Mouse (Mus musculus) neural tube, embryonic 15.5 days (tissue): ENCODE data around the gene Rprd2. TPM values are rescaled to one million over a fixed set of nuclear protein-coding genes. Genes with fewer than 3 reads are reported as not detected.
"Not testable (repeated sequence)": the region's sequence is repeated elsewhere in the genome, so short reads cannot be mapped to it uniquely, and the experiment has no call there.

ENCODE experiments used
- ATAC-seq: fragments of 200-750 bp; cut with Nextera tagmentation; 2 replicates; pipeline ENCODE4 v1.8.0; 2017; ENCODE audit warnings: mild to moderate bottlenecking, moderate TSS enrichment, moderate library complexity; ENCODE audit not compliant: low FRiP score
- H3K27ac ChIP-seq: fragments of 300-500 bp; sonication (generic); replicated peaks from 2 replicates; pipeline ENCODE4 v1.5.1; 2015; ENCODE audit warnings: mild to moderate bottlenecking, inconsistent platforms
- H3K27me3 ChIP-seq: fragments of 300-500 bp; sonication (generic); replicated peaks from 2 replicates; pipeline ENCODE4 v1.6.1; 2015; ENCODE audit warnings: inconsistent platforms
- H3K36me3 ChIP-seq: fragments of 300-500 bp; sonication (generic); 2 replicates; pipeline ENCODE4 v1.6.1; 2015; ENCODE audit warnings: inconsistent platforms
- H3K4me1 ChIP-seq: fragments of 300-500 bp; sonication (generic); 2 replicates; pipeline ENCODE4 v1.6.1; 2015; ENCODE audit warnings: inconsistent platforms
- H3K4me2 ChIP-seq: fragments of 300-500 bp; sonication (generic); 2 replicates; pipeline ENCODE4 v1.6.1; 2015; ENCODE audit warnings: inconsistent platforms, mild to moderate bottlenecking, moderate library complexity
- H3K4me3 ChIP-seq: fragments of 300-500 bp; sonication (generic); replicated peaks from 2 replicates; pipeline ENCODE4 v1.5.1; 2015; ENCODE audit warnings: mild to moderate bottlenecking, inconsistent platforms
- H3K9ac ChIP-seq: fragments of 300-500 bp; sonication (generic); replicated peaks from 2 replicates; pipeline ENCODE4 v1.6.1; 2015; ENCODE audit warnings: mild to moderate bottlenecking, inconsistent platforms
- H3K9me3 ChIP-seq: fragments of 300-500 bp; sonication (generic); replicated peaks from 2 replicates; pipeline ENCODE4 v1.6.1; 2016; ENCODE audit warnings: inconsistent platforms
- WGBS: fragments of 180-500 bp; shearing (Covaris S2); methylation state at CpG from one replicate; pipeline ENCODE4 v1.1.7; 2015; ENCODE audit warnings: mixed read lengths; 5-methylcytosine and 5-hydroxymethylcytosine counted together
- polyA plus RNA-seq: library from polyadenylated mRNA; unstranded; fragments of >200 nt; fragmentation: Nextera tagmentation; extraction: Ambion mirVana; gene quantifications from 2 replicates; pipeline ENCODE4 v1.2.1, GENCODE M21; 2015

The Rprd2 gene
- polyA plus RNA-seq, 1 experiment from 2014 or later: 22.3 TPM

DNA sequence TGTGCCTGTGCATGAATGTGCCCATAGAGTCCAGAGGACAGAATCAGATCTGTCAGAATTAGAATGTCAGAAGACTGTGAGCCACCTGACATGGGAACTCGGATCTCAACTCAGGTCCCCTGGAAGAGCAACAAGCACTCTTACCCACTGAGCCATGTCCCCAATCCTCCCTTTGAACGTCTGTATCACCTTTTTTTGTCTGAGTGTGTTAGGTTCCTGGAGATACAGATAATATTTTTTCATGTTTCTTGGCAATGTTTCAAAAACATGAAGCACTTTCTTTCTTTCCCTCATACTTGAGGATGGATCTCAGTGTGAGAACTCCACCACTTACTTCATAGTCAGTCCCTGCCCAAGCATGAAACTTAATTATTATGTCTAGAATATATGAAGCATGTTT, 10.3 kb downstream of the Rprd2 start:
- H3K4me3 ChIP-seq: no peak overlapping the region
- H3K36me3 ChIP-seq: peaks cover 13% of the 10 kb centered on the region
- ATAC-seq: no peak

DNA sequence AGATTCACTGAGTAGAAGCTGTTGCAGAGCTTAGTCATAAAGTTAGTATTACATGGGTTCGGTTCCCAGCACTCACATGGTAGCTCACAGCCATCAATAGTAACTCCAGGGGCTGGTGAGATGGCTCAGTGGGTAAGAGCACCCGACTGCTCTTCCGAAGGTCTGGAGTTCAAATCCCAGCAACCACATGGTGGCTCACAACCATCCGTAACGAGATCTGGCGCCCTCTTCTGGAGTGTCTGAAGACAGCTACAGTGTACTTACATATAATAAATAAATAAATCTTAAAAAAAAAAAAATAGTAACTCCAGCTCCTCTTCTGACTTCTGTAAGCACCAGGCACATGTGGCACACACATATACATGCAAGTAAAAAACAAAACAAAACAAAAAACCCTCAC, 11.0 kb downstream of the Rprd2 start:
- H3K27ac ChIP-seq, H3K4me2 ChIP-seq, H3K9ac ChIP-seq, H3K27me3 ChIP-seq, H3K9me3 ChIP-seq, ATAC-seq, H3K4me1 ChIP-seq, H3K4me3 ChIP-seq: not testable (repeated sequence)
- 92% methylated on average over 6 of the region's 6 CpGs for WGBS
- peaks cover 13% of the 10 kb centered on the region for H3K36me3 ChIP-seq

More for the DNA sequence above, 10.3 kb downstream of the Rprd2 start:
- Histone ChIP-seq H3K27ac (no peak overlapping the region), H3K9ac (no peak overlapping the region), H3K4me2 (no peak overlapping the region), H3K27me3 (no peaks in the 10 kb centered on the region), H3K9me3 (no peaks in the 10 kb centered on the region), H3K4me1 (0 out of 2 replicates have a peak, but pooled peaks cover 5% of the 10 kb centered on the region)
- WGBS: 74% methylated on average over 2 of the region's 2 CpGs

- H3K9ac ChIP-seq: no peak overlapping the region
- H3K4me1 ChIP-seq: 0 out of 2 replicates have a peak, but pooled peaks cover 5% of the 10 kb centered on the region
- H3K9me3 ChIP-seq: no peaks in the 10 kb centered on the region
- ATAC-seq: no peak
- H3K36me3 ChIP-seq: peaks cover 13% of the 10 kb centered on the region
- H3K27me3 ChIP-seq: no peaks in the 10 kb centered on the region
- H3K27ac ChIP-seq: no peak overlapping the region
- H3K4me3 ChIP-seq: no peak overlapping the region
- whole genome bisulfite sequencing: 91% methylated on average over 1 of the region's 1 CpGs
- H3K4me2 ChIP-seq: no peak overlapping the region
These were observed 12.0 kb downstream of the Rprd2 start for GRCm38 (mm10) chr3:95806677-95807076.

DNA sequence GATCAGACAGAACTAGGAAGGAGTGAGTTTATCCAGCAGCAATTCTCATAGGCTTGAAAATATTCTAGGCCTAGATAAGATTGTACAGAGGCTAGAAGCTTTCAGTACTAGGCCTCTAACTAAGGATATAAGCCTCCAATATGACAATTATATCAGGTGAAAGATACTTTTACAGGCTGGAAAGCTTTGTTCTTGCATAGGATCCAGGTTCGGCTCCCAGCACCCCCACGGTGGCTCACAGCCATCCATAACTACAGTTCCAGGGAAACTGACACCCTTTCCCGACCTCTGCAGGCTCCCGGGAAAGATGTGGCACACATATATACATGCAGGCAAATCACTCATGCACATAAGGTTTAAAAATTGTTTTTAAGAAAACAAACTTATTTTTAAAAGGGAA, 14.8 kb downstream of the Rprd2 start:
- Histone ChIP-seq H3K4me1 (0 out of 2 replicates have a peak, but pooled peaks cover 5% of the 10 kb centered on the region), H3K27me3 (no peaks in the 10 kb centered on the region), H3K9me3 (no peaks in the 10 kb centered on the region), H3K4me2 (no peak overlapping the region), H3K9ac (no peak overlapping the region), H3K36me3 (peaks cover 13% of the 10 kb centered on the region; the same call in 1 of the 2 replicates), H3K27ac (no peak overlapping the region), H3K4me3 (no peak overlapping the region)
- ATAC-seq: no peak
- 97% methylated on average over 4 of the region's 4 CpGs for WGBS

- Histone ChIP-seq H3K27ac (no peak overlapping the region), H3K27me3 (no peaks in the 10 kb centered on the region), H3K4me3 (no peak overlapping the region), H3K4me1 (0 out of 2 replicates have a peak, but pooled peaks cover 2% of the 10 kb centered on the region), H3K36me3 (no peaks in the 10 kb centered on the region; the same call in 1 of the 2 replicates), H3K9me3 (no peaks in the 10 kb centered on the region), H3K4me2 (no peak overlapping the region), H3K9ac (no peak overlapping the region)
- 88% methylated on average over 4 of the region's 4 CpGs for WGBS
- ATAC-seq: no peak
These were observed 19.9 kb downstream of the Rprd2 start for GRCm38 (mm10) chr3:95798756-95799155.

DNA sequence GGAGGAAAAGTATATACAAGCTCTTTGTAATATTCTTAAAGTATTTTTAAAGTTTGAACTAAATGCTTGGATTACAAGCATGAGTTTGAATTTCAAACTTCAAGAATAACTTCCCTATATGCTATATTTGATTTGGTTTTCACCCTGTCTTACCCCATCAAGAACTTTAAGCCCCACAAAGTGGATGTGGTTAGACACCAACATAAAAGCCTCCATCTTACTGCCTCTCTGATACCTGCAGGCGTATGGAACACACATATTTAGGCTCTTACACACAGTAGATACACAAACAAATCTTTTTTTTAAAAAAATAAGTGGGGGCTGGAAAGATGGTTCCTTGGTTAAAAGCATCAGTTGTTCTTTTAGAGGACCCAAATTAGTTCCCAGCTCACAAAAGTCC, 24.4 kb downstream of the Rprd2 start:
- Histone ChIP-seq H3K4me2 (no peak overlapping the region), H3K27me3 (no peaks in the 10 kb centered on the region), H3K4me3 (no peak overlapping the region), H3K9me3 (no peaks in the 10 kb centered on the region), H3K36me3 (no peaks in the 10 kb centered on the region), H3K4me1 (0 out of 2 replicates have a peak, but pooled peaks cover 2% of the 10 kb centered on the region), H3K27ac (no peak overlapping the region), H3K9ac (no peak overlapping the region)
- WGBS: 89% methylated on average over 1 of the region's 1 CpGs
- no peak for ATAC-seq

DNA sequence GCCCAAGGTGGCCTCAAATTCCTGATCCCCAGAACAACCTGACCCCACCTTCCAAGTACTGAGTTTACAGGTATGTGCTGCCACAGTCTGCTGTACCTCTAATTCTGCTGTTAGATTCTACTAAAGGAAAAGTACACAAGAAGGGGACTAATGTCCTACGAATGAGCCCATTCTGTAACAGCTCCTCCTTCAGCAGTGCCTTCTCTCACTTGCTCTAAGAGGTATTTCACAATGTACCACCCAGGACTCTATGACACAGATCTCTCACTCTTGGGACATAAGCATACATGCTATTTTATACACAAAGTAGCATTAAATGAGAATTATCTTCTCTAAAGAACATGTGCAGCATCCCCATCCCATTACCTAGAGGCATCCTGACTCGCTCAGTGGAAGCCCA, 25.0 kb downstream of the Rprd2 start:
- ATAC-seq: no peak
- Histone ChIP-seq H3K4me2 (no peak overlapping the region), H3K9me3 (no peaks in the 10 kb centered on the region), H3K4me1 (0 out of 2 replicates have a peak, but pooled peaks cover 2% of the 10 kb centered on the region), H3K27ac (no peak overlapping the region), H3K27me3 (no peaks in the 10 kb centered on the region), H3K9ac (no peak overlapping the region), H3K4me3 (no peak overlapping the region), H3K36me3 (no peaks in the 10 kb centered on the region)
- WGBS: 89% methylated on average over 2 of the region's 2 CpGs

GRCm38 (mm10) chr3:95785501-95785900, 33.2 kb downstream of the Rprd2 start:
- no peak overlapping the region for H3K4me2 ChIP-seq
- no peak overlapping the region for H3K9ac ChIP-seq
- H3K4me3 ChIP-seq: no peak overlapping the region
- WGBS: 93% methylated on average over 4 of the region's 4 CpGs
- H3K36me3 ChIP-seq: peaks cover 55% of the 10 kb centered on the region
- no peaks in the 10 kb centered on the region for H3K9me3 ChIP-seq
- H3K27me3 ChIP-seq: no peaks in the 10 kb centered on the region
- no peak for ATAC-seq
- no peaks in the 10 kb centered on the region for H3K4me1 ChIP-seq
- H3K27ac ChIP-seq: no peak overlapping the region

DNA sequence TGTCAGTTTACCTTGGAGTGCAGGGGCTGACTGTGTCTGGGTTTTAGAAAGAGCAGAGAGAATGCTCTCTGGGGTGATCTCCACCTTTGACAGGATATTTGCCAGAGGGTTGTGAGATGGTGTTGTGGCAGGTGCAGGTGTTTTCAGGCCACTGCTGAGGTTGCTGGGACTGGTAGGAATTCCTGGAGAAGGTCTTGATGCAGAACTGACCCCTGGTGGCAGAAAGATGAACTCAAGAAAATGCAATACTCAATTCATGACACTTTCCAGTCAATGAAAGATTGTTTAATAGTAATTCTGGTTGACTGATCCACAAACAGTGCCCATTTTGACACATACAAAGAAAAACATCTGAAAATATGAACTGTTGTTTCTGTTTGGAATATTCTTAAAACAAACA, 46.7 kb downstream of the Rprd2 start:
- no peaks in the 10 kb centered on the region for H3K4me1 ChIP-seq

DNA sequence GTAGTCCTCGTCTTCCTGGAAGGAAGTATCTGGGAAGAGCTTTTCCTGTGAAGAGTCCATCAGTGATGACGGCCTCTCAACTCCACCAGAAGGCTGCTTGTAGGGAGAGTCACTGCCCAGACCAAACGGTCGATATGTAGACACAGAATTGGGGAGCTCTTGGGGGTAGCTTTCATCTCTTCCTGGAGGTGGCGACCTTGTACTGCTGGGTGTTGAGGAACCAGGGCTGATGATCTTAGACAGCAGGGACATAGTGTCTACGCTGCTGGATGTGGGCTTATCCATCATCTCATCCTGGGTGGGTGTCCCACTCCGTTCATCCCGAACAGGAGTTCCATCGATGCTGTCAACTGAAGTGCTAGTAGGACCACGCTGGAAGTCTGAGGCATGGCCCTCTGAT, 53.1 kb downstream of the Rprd2 start:
- H3K9me3 ChIP-seq: no peaks in the 10 kb centered on the region
- H3K4me2 ChIP-seq: no peak overlapping the region
- H3K4me3 ChIP-seq: no peak overlapping the region
- no peak overlapping the region for H3K9ac ChIP-seq
- H3K36me3 ChIP-seq: peaks cover 60% of the 10 kb centered on the region
- H3K27ac ChIP-seq: no peak overlapping the region
- no peak for ATAC-seq
- WGBS: 94% methylated on average over 10 of the region's 10 CpGs
- H3K27me3 ChIP-seq: no peaks in the 10 kb centered on the region
- no peaks in the 10 kb centered on the region for H3K4me1 ChIP-seq

More for the DNA sequence above, 46.7 kb downstream of the Rprd2 start:
- no peaks in the 10 kb centered on the region for H3K9me3 ChIP-seq
- no peak overlapping the region for H3K4me3 ChIP-seq
- peaks cover 55% of the 10 kb centered on the region for H3K36me3 ChIP-seq
- H3K27ac ChIP-seq: no peak overlapping the region
- H3K9ac ChIP-seq: no peak overlapping the region
- no peak for ATAC-seq
- no peaks in the 10 kb centered on the region for H3K27me3 ChIP-seq
- no peak overlapping the region for H3K4me2 ChIP-seq

GRCm38 (mm10) chr3:95763811-95764210, 54.9 kb downstream of the Rprd2 start:
- 79% methylated on average over 10 of the region's 10 CpGs for WGBS
- Histone ChIP-seq H3K36me3 (peaks cover 52% of the 10 kb centered on the region), H3K27ac (no peak overlapping the region), H3K9ac (no peak overlapping the region), H3K9me3 (no peaks in the 10 kb centered on the region), H3K27me3 (no peaks in the 10 kb centered on the region), H3K4me1 (no peaks in the 10 kb centered on the region), H3K4me3 (no peak overlapping the region), H3K4me2 (no peak overlapping the region)
- no peak for ATAC-seq

DNA sequence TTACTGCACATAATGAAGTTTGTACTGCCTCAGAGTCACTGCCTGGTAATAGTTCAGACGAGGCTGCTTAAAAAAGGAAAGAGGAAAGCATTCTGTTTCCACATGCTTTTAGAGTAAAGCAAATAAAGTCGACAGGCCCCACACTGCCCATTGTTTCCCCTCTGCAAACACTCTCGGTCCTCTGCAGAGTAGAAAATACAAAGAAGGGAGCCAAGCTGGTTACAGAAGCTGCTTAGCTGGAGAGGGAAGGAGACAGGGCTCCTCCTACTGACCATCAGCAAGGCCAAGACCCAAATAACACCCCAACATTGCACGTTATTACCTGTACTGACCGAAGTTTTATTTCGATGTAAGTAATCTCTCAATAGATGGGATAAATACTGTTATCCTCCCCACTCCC, 55.7 kb downstream of the Rprd2 start:
- no peak overlapping the region for H3K27ac ChIP-seq
- no peak overlapping the region for H3K4me3 ChIP-seq
- H3K4me2 ChIP-seq: no peak overlapping the region
- H3K4me1 ChIP-seq: no peaks in the 10 kb centered on the region
- no peaks in the 10 kb centered on the region for H3K27me3 ChIP-seq
- peaks cover 44% of the 10 kb centered on the region for H3K36me3 ChIP-seq
- no peaks in the 10 kb centered on the region for H3K9me3 ChIP-seq
- H3K9ac ChIP-seq: no peak overlapping the region
- WGBS: 51% methylated on average over 6 of the region's 6 CpGs
- ATAC-seq: no peak

DNA sequence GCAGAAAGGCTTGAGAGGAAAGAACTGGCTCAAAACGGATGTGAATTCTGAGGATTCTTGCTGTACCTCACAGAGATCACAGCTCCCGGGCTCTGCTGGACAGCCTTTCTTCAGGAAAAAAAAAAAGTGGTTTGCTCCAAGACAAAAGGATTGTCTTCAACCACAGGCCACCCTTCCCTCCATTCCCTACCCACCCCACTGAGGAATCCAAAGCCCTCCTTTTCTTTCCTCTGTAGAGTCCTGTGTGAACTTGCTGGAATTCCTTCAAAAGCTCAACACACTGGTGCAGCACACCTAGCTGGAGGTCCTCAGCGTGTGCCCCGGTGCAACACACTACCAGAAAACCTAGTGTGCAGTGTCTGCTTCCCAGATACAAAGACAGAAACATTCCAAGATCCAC, 56.9 kb downstream of the Rprd2 start:
- Histone ChIP-seq H3K9me3 (no peaks in the 10 kb centered on the region), H3K4me2 (no peak overlapping the region), H3K27me3 (no peaks in the 10 kb centered on the region), H3K27ac (no peak overlapping the region), H3K4me3 (no peak overlapping the region), H3K4me1 (no peaks in the 10 kb centered on the region), H3K9ac (no peak overlapping the region), H3K36me3 (peaks cover 39% of the 10 kb centered on the region)
- no peak for ATAC-seq
- WGBS: 87% methylated on average over 4 of the region's 4 CpGs
